Mouse (Mus musculus): ENCODE results near the gene Sf3a2. TPM values are rescaled to one million over a fixed set of nuclear protein-coding genes. Genes with fewer than 3 reads are reported as not detected.
A peak's percentile ranks its signal among the peaks of the same experiment; 100 is the strongest.

The Sf3a2 gene
- total and polyA plus RNA-seq, 3 experiments, result 50.4 to 210 TPM; not detected in 1

- H3K27me3 ChIP-seq (ENCODE audit: control insufficient read depth in 1 of 2, insufficient read depth in 2 of 2, low read length in 2 of 2), result no peaks in the 10 kb centered on the region
- H3K9me3 ChIP-seq (replicated peaks; ENCODE audit: insufficient read depth, low read length), result no peaks in the 10 kb centered on the region
- H3K4me1 ChIP-seq (ENCODE audit: control insufficient read depth in 1 of 2, insufficient read depth in 2 of 2, low read length in 2 of 2), result peaks cover 0 to 3% of the 10 kb centered on the region in 2 experiments; a peak in 2 of 4 replicates
- H3K9ac ChIP-seq (ENCODE audit: control insufficient read depth, low read depth, low read length, poor library complexity, severe bottlenecking), result no peak within 1 kb of the TSS
- H3K27ac ChIP-seq (ENCODE audit: control insufficient read depth, low read depth, low read length), result no peak within 1 kb of the TSS
- H3K4me3 ChIP-seq (ENCODE audit: control insufficient read depth in 1 of 2, insufficient read depth in 1 of 2, low read depth in 2 of 2, low read length in 2 of 2), result no peak within 1 kb of the TSS
- no peak for TF ChIP-seq ZKSCAN1 (IDR thresholded peaks at IDR 0.05; ENCODE audit: low read depth, low read length)
- no peak for TF ChIP-seq SMC3 (IDR thresholded peaks at IDR 0.05; ENCODE audit: low read depth, low read length)
- no peak for TF ChIP-seq RAD21 (IDR thresholded peaks at IDR 0.05; ENCODE audit: low read depth, low read length)
- TF ChIP-seq ZNF384 (IDR thresholded peaks at IDR 0.05; ENCODE audit: low read depth, low read length), result no peak
- no peaks in the 10 kb centered on the region for H3K36me3 ChIP-seq (ENCODE audit: control insufficient read depth in 1 of 2, insufficient read depth in 2 of 2, low read length in 2 of 2)
- DNase-seq (ENCODE audit: low read depth, low spot score), result no peak
- no peaks in the 10 kb centered on the region for H3K79me2 ChIP-seq (ENCODE audit: control insufficient read depth, insufficient read depth, low read length, poor library complexity)
Measured at GRCm38 (mm10) chr10:80813366-80813765, 15.4 kb downstream of the Sf3a2 start, which contains the start of gene Jsrp1. TSS of gene Jsrp1 (minus strand) at chr10:80813498.

DNA sequence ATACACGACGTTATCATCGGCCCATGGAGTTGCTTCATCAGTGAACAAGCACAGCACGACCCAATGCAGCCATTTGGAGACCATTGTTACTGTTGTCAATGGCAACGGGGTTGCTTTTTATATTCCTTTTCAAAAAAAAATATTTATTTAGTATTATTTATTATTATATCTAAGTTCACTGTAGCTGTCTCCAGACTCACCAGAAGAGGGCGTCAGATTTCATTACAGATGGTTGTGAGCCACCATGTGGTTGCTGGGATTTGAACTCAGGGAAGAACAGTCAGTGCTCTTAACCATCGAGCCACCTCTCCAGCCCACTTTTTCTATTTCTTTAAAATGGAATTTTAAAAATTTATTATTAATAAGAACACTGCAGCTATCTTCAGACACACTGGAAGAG lies 16.8 kb downstream of the Sf3a2 start:
- H3K9ac ChIP-seq (ENCODE audit: control insufficient read depth, low read depth, low read length, poor library complexity, severe bottlenecking), result no peak overlapping the region
- no peaks in the 10 kb centered on the region for H3K9me3 ChIP-seq (replicated peaks; ENCODE audit: insufficient read depth, low read length)
- H3K79me2 ChIP-seq (ENCODE audit: control insufficient read depth, insufficient read depth, low read length, poor library complexity), result no peaks in the 10 kb centered on the region
- H3K27ac ChIP-seq (ENCODE audit: control insufficient read depth, low read depth, low read length), result no peak overlapping the region
- no peaks in the 10 kb centered on the region for H3K27me3 ChIP-seq (ENCODE audit: control insufficient read depth in 1 of 2, insufficient read depth in 2 of 2, low read length in 2 of 2)
- peaks cover 0 to 4% of the 10 kb centered on the region in 2 experiments; a peak in 1 of 4 replicates for H3K36me3 ChIP-seq (ENCODE audit: control insufficient read depth in 1 of 2, insufficient read depth in 2 of 2, low read length in 2 of 2)
- no peak overlapping the region for H3K4me3 ChIP-seq (ENCODE audit: control insufficient read depth in 1 of 2, insufficient read depth in 1 of 2, low read depth in 2 of 2, low read length in 2 of 2)
- TF ChIP-seq SMC3 (IDR thresholded peaks at IDR 0.05; ENCODE audit: low read depth, low read length) (peak; percentile 6; the same call in 1 of the 2 replicates), HCFC1 (IDR thresholded peaks at IDR 0.05; ENCODE audit: low read depth, low read length) (no peak), ZKSCAN1 (IDR thresholded peaks at IDR 0.05; ENCODE audit: low read depth, low read length) (no peak), USF1 (IDR thresholded peaks at IDR 0.05; ENCODE audit: low read depth, low read length) (no peak), TBP (IDR thresholded peaks at IDR 0.05; ENCODE audit: low read depth, low read length) (no peak), CHD2 (IDR thresholded peaks at IDR 0.05; ENCODE audit: low read length) (no peak), POLR2A (IDR thresholded peaks at IDR 0.05; ENCODE audit: control insufficient read depth in 1 of 2, insufficient read depth in 1 of 2, low read depth in 1 of 2, low read length in 2 of 2, poor library complexity in 1 of 2) (no peak), MYB (IDR thresholded peaks at IDR 0.05; ENCODE audit: low read depth, low read length) (no peak), CTCF (IDR thresholded peaks at IDR 0.05 in 2 of 3, conservative IDR thresholded peaks at IDR 0.05 in 1 of 3; ENCODE audit: control insufficient read depth in 1 of 3, insufficient read depth in 1 of 3, low read depth in 2 of 3, low read length in 3 of 3, poor library complexity in 1 of 3, severe bottlenecking in 1 of 3) (peak in 1 of 3 experiments; percentile 38; a peak in 2 of 6 replicates), MAX (IDR thresholded peaks at IDR 0.05; ENCODE audit: low read length) (no peak), MAZ (IDR thresholded peaks at IDR 0.05; ENCODE audit: low read depth, low read length) (no peak), ELF1 (IDR thresholded peaks at IDR 0.05; ENCODE audit: low read depth, low read length) (no peak), MEF2A (IDR thresholded peaks at IDR 0.05; ENCODE audit: extremely low read depth, insufficient replicate concordance, low read depth, low read length, poor library complexity, severe bottlenecking) (no peak), EP300 (IDR thresholded peaks at IDR 0.05; ENCODE audit: low read depth in 1 of 2, low read length in 2 of 2) (no peak)
- H3K4me1 ChIP-seq (ENCODE audit: control insufficient read depth in 1 of 2, insufficient read depth in 2 of 2, low read length in 2 of 2), result peaks cover 0 to 10% of the 10 kb centered on the region in 2 experiments; a peak in 2 of 4 replicates
- DNase-seq (ENCODE audit: low read depth, low spot score), result no peak

Measured in MEL (cell line).